Mouse (Mus musculus) gastrocnemius, postnatal 14 days (tissue): ENCODE measurements around the gene Pla2g2e. TPM values are rescaled to one million over a fixed set of nuclear protein-coding genes. Genes with fewer than 3 reads are reported as not detected.
"Not testable (repeated sequence)": the region's sequence is repeated elsewhere in the genome, so short reads cannot be mapped to it uniquely, and the experiment has no call there.

Experiments used
- DNase-seq: peaks from one replicate; pipeline ENCODE4 v3.0.0; 2021; ENCODE audit warnings: mixed read lengths
- intact Hi-C: fragments of 180-260 bp; cut with DNase I; formaldehyde crosslinking; loops from one replicate; pipeline ENCODE4 v1.15.1; 2025; ENCODE audit warnings: low total_unique reads
- total RNA-seq, 2 experiments: library from RNA; stranded (reverse); gene quantifications; 2 replicates each; pipeline ENCODE4 v1.2.3; 2021

Gene Pla2g2e
- total RNA-seq, 2 experiments from 2014 or later, result not detected

DNA sequence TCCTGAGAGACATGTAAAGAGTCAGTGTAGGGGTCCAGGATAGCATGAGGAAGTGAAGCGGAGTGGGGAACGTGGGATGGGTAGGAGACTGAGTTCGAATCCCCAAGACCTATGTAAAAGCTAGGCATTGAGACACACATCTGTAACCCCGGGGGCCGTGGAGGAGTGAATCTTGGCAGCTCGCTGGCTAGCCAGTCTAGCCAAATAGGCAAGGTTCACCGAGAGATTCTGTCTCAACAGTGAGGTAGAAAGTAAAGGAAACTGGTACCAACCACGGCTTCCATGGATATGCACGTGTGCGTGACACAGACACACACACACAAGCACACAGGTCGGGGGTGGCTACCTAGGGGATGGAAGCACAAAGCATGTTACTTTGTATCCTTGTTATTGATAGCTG lies 2.1 kb downstream of the Pla2g2e start:
- DNase-seq, result no peak
- intact Hi-C loops, result no loop called here

GRCm38 (mm10) chr4:138880811-138881584 lies 3.3 kb downstream of the Pla2g2e start:
- intact Hi-C loops, result no loop called here
- DNase-seq, result no peak

DNA sequence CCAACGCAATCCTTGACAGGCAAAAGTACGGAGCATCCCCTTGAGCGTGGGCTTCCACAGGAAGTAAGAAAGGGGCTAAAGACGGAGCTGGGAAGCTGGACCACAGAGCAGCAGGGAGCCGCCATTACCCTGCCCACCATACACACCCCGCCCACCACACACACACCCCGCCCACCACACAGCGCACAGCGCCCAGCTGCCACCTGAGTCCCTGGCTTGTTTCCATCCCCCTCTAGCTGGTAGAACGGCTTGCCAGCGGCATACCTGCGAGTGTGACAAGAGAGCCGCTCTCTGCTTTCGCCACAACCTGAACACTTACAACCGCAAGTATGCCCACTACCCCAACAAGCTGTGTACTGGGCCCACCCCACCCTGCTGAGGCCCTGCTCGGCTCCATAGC lies 4.4 kb downstream of the Pla2g2e start:
- DNase-seq, result no peak
- intact Hi-C loops, result no loop called here

DNA sequence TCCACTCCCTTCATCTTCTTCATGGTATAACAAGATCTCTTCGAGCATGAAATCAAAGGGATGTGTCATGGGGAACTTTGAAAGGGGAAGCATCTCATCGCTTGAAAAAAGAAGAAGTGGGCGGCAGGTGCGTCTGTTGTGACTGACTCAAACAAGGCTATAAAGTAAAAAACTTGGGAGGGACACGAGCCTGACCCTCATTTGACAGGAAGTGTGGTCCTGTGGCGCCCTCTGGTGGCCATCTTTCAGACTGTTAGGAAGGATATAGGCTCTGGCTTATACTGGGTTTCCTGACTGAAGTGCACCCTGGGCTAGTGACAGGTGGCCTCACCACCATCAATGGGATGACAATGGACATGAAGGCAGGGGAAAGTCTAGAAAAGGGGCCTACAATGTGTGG lies 6.5 kb downstream of the Pla2g2e start:
- intact Hi-C loops, result loop anchor here (1.0 kb wide), 1 partner anchor 17 kb away; no protein-coding TSS in a partner anchor
- DNase-seq, result peak; percentile 83

DNA sequence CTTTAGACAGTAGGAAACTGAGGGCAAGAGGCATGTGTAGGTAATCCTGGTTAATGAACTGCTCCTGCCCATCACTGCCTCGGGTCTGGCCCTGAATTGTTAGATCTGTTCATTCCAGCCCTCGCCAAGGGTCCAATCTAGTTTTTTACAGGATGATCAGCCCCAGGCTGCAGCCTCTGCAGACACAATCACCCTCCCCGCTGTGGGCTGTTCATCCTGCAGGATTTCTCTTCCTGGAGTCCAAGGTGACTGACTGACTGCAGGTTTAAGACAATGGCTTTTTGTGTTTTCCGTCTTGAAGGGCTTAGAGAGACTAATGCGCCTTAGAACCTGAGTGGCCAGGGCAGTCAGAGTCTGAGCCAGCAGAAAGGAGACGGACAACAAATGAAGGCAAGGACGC lies 11.4 kb downstream of the Pla2g2e start:
- no peak for DNase-seq
- intact Hi-C loops, result no loop called here

DNA sequence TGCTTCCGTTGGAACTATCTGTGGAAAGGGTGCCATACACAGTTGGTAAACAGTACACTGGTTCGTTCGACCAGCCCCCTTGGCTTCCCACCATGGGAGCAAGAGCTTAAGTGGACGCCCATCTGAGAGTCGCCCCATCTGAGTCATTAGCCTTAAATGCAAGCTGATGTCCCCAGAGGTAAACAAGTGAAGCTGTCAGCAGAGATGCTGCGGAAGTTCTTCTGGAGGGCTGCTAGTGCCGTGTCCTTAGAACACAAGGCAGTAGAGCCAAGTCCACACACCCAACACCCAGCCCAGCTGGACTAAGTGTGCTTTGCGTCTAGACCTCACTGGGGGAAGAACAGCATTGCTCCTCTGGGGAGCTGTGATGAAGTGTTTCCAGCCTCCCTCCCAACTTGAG lies 11.9 kb downstream of the Pla2g2e start:
- peak; percentile 31 for DNase-seq
- intact Hi-C loops, result no loop called here

DNA sequence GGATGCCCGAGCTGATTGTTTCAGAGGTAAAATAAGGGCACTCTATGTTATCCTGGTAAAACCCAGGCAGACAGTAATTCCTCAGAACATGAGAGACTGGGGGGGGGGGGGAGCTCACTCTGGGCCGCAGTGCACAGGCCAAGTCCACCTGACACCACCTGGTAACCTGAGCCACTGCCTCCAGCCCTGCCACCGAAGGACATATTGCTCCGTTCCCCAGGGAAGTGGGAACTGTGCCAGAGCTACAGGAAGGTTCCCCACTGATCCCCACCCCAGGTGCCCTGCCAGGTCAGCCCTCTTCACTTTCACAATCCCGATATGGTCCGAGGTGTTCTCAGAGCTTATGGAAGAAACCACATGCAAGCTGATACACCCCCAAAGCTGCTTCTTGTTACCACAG lies 14.9 kb downstream of the Pla2g2e start:
- no peak for DNase-seq
- intact Hi-C loops, result no loop called here

DNA sequence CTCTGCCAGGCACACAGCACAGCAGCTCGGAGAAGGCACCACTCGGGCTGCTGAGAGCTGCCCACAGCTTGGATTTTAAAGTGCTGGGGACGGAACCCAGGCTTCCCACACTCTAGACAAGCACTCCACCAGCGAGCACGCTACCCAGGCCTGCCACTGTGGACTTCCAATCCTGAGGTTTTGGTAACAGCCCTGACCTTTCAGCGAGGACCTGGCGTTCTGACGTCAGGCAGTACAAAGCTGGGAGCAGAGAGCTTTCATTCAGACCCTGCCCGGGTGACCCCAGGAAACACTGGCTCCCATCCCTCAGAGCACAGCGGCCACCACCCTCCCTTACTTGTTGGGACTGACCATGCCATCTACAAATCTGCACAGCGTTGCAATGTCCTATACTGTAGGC lies 16.0 kb downstream of the Pla2g2e start:
- not testable (repeated sequence) for DNase-seq

DNA sequence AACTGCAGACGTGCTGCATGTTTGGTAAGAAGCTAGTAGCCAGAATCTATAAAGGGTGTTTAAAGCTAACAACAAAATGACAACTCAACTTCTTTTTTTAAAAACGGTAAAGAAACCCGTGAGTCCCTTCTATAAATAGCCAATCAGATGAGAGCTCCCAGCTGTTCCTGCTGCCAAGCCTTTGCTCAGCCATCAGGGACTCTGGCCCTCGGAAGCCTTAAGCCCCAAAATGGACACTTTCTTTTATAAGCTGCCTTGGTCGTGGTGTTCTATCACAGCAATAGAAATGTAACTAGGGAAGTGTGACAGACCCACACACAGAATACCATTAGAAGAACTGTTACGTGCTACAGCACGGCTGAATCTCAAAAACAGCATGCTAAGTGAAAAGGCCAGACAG lies 21.6 kb downstream of the Pla2g2e start:
- intact Hi-C loops, result no loop called here
- no peak for DNase-seq

More for the DNA sequence above, 16.0 kb downstream of the Pla2g2e start:
- intact Hi-C loops, result not testable (repeated sequence)

GRCm38 (mm10) chr4:138905624-138906337 lies 28.0 kb downstream of the Pla2g2e start:
- no peak for DNase-seq
- intact Hi-C loops, result no loop called here

GRCm38 (mm10) chr4:138913141-138913787 lies 35.5 kb downstream of the Pla2g2e start:
- DNase-seq, result peak; percentile 52
- intact Hi-C loops, result no loop called here

DNA sequence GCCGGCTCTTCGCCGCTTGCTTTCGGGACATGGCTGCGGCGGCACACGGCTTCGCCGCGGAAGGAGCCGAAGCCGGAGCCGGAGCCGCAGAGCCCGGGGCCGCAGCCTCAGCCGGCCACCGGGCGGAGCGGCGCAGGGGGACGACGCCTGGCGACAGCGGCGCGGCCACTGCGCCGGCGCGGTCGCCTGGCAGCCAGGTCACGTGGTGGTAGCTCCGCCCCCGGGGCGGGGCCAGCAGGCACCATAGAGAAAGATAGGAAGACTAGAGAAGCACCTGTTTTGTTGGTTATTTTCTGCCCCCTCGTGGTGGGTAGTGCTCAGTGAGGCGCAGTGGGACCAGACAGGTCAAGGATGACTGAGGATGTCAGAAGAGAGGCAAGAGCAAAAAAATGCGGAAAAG lies 36.1 kb downstream of the Pla2g2e start, which contains the start of gene Otud3:
TSS of gene Otud3 (minus strand) at position 149 of the 400 bp plus-strand sequence.
- intact Hi-C loops, result no loop called here
- DNase-seq, result peak; percentile 92

- intact Hi-C loops, result no loop called here
- no peak for DNase-seq
Observed at GRCm38 (mm10) chr4:138917282-138917681, 39.5 kb downstream of the Pla2g2e start.

GRCm38 (mm10) chr4:138921254-138922130 lies 43.8 kb downstream of the Pla2g2e start:
- intact Hi-C loops, result loop anchor here (5.0 kb wide), 1 partner anchor 156 kb away; the partner anchor contains the start of gene Htr6
- no peak for DNase-seq

DNA sequence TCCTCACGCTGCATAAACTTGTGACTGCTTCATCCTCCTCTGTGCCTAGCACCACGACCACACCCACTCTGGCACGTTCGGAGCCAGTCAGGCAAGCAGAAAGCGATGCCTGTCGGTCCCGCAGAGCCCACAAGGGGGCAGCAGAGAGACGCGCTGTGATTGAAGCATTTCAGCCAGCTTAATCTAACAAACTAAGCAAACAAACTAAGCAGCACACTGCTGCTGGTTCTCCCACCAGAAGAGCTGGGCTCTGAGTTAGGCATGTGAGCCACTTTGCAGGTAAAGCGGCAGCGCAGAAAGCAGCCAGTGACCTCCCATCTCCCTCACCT lies 44.4 kb downstream of the Pla2g2e start:
- intact Hi-C loops, result loop anchor here (5.0 kb wide), 1 partner anchor 155 kb away; the partner anchor contains the start of gene Htr6
- peak; percentile 95 for DNase-seq

DNA sequence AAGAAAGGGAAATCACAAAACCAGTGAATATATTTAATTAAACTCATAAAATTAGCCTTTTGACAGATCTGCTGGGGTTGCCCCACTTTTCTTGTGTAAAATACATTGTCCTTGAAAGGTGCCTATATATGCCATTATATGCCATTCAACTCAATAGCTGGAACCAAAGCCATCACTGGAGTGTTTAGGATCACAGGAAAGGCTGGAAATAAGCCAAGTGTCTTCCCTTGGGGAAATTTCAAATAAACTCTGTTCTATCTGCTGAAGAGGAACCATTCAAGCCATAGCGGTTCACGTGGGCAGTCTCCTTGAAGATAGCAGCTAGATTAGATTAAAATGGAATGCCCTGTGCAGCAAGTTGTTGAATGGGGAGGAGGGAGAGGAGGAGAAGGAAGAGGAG lies 47.8 kb downstream of the Pla2g2e start:
- intact Hi-C loops, result no loop called here
- no peak for DNase-seq
